Mouse (Mus musculus): Measurements from ENCODE around the gene Ccl9. TPM values are rescaled to one million over a fixed set of nuclear protein-coding genes. Genes with fewer than 3 reads are reported as not detected.

Ccl9 gene
- polyA plus RNA-seq, 1 experiment = 650 TPM

DNA sequence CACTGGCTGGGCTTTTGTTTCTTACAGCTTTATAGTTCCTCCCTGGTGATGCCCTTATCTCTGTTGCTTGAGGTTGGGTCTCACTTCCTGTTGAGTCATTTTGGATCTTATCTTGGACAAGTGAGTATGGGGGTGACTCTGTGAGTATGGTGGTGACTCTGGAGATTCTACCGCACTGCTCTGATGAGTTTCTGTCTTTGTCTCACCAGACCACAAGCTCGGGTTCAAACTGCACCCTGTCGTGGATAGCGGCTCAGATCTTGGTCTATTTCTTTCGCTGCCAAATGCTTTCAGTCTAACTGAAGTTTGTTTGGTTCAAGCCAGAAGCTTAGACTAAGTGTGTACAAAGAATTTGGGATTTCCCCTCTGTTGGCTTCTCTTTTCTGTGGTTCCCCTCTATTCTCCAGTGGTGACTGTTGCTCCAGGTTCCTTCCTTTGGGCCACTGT, 28.2 kb downstream of the Ccl9 start:
- peak overlapping the region; percentile 24 for H3K27ac ChIP-seq (ENCODE audit: insufficient read depth, low read depth, low read length)
- TF ChIP-seq POLR2A (IDR thresholded peaks at IDR 0.05; ENCODE audit: borderline replicate concordance, low read depth, low read length) (no peak), CTCF (IDR thresholded peaks at IDR 0.05; ENCODE audit: low read depth, low read length) (no peak)
- peak overlapping the region; percentile 9 for H3K4me3 ChIP-seq (ENCODE audit: insufficient read depth, low read length)

DNA sequence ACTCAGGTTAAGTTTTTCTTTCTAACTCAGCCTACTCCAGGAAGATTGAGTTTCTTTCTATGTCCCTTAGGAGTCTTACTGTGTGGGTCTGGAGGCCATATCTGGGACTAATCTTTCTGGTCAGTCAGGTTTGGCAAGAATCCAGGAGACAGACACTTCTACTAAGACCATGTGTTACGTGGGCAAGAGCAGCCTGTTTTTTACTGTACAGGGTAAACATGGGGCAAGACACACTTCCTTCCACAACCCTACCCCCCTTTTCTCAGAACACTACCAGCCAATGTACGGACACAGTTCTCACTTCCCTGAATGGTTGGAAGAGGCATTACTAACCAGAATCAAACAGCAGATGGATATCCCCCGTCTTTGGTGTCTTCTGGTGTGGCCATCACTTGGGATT, 34.2 kb downstream of the Ccl9 start:
- no peak for TF ChIP-seq POLR2A (IDR thresholded peaks at IDR 0.05; ENCODE audit: borderline replicate concordance, low read depth, low read length)
- no peak for TF ChIP-seq CTCF (IDR thresholded peaks at IDR 0.05; ENCODE audit: low read depth, low read length)
- H3K27ac ChIP-seq (ENCODE audit: insufficient read depth, low read depth, low read length) = peak overlapping the region; percentile 60
- peaks cover 40% of the 10 kb centered on the region for H3K4me1 ChIP-seq (ENCODE audit: control insufficient read depth, insufficient read depth, low read length)
- H3K4me3 ChIP-seq (ENCODE audit: insufficient read depth, low read length) = no peak overlapping the region

More for the DNA sequence above, 28.2 kb downstream of the Ccl9 start:
- peaks cover 21% of the 10 kb centered on the region for H3K4me1 ChIP-seq (ENCODE audit: control insufficient read depth, insufficient read depth, low read length)

DNA sequence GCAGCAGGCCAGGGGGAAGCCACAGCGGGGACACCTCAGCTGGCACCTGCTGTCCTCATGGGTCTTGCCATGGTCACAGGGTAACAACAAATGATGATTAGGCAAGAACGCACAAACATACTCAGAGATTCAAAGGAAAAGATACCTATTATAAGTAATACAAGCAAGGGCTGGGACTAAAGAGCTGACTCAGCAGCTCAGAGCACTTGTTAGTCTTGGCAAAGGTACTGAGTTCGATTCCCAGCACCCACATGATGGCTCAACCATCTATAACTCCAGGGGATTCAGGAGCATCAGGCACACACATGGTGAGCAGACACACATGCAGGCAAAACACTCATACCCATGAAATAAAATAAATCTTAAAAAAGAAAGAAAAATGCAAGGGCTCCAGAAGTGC, 37.0 kb downstream of the Ccl9 start:
- TF ChIP-seq POLR2A (IDR thresholded peaks at IDR 0.05; ENCODE audit: borderline replicate concordance, low read depth, low read length) (no peak), CTCF (IDR thresholded peaks at IDR 0.05; ENCODE audit: low read depth, low read length) (no peak)
- peak overlapping the region; percentile 61 for H3K27ac ChIP-seq (ENCODE audit: insufficient read depth, low read depth, low read length)
- peaks cover 41% of the 10 kb centered on the region for H3K4me1 ChIP-seq (ENCODE audit: control insufficient read depth, insufficient read depth, low read length)
- no peak overlapping the region for H3K4me3 ChIP-seq (ENCODE audit: insufficient read depth, low read length)

DNA sequence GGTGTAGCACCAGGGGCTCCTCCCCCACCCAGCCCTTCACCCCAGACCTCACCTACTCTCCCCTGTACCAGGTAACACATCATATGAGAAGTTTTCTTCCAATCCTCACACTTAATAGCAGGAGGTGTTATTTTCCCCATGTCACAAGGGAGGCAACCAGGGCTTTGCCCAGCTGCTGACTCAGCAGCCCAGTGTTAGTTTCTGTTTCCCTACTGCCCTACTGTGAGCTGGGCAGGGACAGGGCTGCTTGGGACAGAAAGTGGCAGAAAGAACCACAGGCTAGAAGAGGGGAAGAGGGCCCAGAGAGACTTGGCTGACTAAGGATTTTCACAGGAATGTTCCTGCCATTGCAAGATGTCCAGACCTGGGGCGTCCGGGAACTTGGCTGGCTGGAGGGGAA, 37.5 kb downstream of the Ccl9 start:
- Histone ChIP-seq H3K4me3 (ENCODE audit: insufficient read depth, low read length) (no peak overlapping the region), H3K27ac (ENCODE audit: insufficient read depth, low read depth, low read length) (peak overlapping the region; percentile 61), H3K4me1 (ENCODE audit: control insufficient read depth, insufficient read depth, low read length) (peaks cover 46% of the 10 kb centered on the region)
- TF ChIP-seq CTCF (IDR thresholded peaks at IDR 0.05; ENCODE audit: low read depth, low read length) (no peak), POLR2A (IDR thresholded peaks at IDR 0.05; ENCODE audit: borderline replicate concordance, low read depth, low read length) (no peak)

DNA sequence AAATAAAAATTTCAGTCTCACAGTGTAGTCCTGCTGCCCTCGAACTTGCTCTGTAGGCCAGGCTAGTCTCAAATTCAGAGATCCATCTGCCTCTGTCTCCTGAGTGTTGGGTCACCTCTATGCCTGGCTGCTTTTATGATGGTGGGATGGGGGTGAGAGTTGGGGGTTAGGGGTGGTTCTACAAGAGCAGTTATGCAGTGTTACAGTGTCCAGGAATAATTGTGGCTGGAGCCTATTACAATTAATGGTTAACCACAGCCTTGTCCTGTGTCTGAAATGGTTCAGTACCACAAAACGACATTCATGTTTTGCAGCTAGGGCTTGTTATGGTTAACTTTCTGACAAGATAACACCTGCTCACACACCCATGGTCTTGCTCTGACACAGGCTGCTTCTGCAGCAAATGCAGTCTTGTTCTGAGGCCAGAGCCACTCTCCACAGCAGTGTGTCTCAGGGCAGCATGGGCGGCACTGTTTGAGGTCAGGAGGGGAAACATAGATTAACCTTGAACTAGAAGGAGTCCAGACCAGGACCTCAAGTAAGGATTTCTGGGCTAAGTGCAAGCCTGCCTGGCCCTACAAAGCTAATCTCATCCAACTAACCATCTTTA, 39.6 kb downstream of the Ccl9 start:
- TF ChIP-seq POLR2A (IDR thresholded peaks at IDR 0.05; ENCODE audit: borderline replicate concordance, low read depth, low read length) (no peak), CTCF (IDR thresholded peaks at IDR 0.05; ENCODE audit: low read depth, low read length) (no peak)
- no peak overlapping the region for H3K4me3 ChIP-seq (ENCODE audit: insufficient read depth, low read length)
- no peak overlapping the region for H3K27ac ChIP-seq (ENCODE audit: insufficient read depth, low read depth, low read length)
- peaks cover 56% of the 10 kb centered on the region for H3K4me1 ChIP-seq (ENCODE audit: control insufficient read depth, insufficient read depth, low read length)

DNA sequence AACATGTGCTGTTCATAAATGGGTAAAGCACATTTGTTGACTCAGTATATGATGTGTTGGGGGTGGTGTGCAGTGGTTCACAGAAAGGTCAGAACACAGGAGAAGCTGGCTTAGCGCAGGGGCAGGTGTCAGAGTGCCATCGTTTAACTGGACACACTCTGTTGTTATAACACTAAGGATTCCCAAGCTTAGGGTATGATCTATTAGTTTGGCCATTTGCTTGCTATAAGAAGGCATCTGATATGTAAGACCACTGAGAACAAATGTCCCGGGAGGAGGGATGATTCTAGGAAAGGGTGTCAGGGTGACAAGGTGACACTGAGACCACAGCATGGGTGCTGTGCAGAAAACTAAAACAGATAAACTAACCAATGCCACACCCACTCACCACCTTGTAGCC, 41.6 kb downstream of the Ccl9 start:
- Histone ChIP-seq H3K27ac (ENCODE audit: insufficient read depth, low read depth, low read length) (no peak overlapping the region), H3K4me1 (ENCODE audit: control insufficient read depth, insufficient read depth, low read length) (peaks cover 58% of the 10 kb centered on the region), H3K4me3 (ENCODE audit: insufficient read depth, low read length) (no peak overlapping the region)
- TF ChIP-seq CTCF (IDR thresholded peaks at IDR 0.05; ENCODE audit: low read depth, low read length) = no peak
- no peak for TF ChIP-seq POLR2A (IDR thresholded peaks at IDR 0.05; ENCODE audit: borderline replicate concordance, low read depth, low read length)

DNA sequence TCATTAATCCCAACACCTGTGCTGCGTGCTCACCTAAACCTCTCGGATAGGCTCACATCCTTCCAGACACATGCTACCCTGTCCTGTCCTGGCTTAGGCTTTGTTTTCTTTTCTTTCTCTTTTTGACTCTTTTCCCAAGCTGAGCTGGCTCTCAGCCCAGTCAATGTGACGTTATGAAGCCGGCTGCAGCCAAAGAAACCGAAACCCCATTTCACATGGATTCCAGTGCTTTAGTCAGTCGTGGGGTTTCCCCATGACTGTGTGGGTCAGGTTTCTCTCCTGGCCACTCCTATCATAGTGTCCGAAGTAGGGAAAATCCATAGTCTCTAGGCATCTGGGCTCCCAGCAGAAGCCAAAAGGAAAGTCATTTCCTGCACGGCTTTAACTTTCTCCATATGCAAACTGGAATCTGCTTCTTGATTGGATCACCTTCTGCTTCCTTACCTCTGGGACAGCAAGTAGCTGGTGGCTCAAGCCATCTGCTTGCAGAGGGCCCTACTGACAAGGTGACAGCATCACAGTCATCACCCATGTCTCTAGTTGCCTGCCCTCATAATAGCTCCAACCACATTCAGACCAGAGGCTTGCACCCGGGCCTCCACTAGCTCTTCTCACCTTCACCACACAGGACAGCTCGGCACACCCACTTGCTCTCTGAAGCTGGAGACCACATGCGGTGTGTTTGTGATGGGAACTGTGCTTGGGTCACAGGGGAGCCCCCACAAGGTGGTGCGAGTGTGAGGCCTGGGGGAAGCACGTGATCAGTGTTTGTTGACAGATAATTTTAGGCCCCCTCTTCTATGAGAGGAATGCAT, 43.6 kb downstream of the Ccl9 start:
- peaks cover 46% of the 10 kb centered on the region for H3K4me1 ChIP-seq (ENCODE audit: control insufficient read depth, insufficient read depth, low read length)
- TF ChIP-seq CTCF (IDR thresholded peaks at IDR 0.05; ENCODE audit: low read depth, low read length) (no peak), POLR2A (IDR thresholded peaks at IDR 0.05; ENCODE audit: borderline replicate concordance, low read depth, low read length) (no peak)
- H3K4me3 ChIP-seq (ENCODE audit: insufficient read depth, low read length) = peak overlapping the region; percentile 32
- H3K27ac ChIP-seq (ENCODE audit: insufficient read depth, low read depth, low read length) = 0 out of 2 replicates have a peak overlapping the region, but pooled peaks have one; percentile 27

DNA sequence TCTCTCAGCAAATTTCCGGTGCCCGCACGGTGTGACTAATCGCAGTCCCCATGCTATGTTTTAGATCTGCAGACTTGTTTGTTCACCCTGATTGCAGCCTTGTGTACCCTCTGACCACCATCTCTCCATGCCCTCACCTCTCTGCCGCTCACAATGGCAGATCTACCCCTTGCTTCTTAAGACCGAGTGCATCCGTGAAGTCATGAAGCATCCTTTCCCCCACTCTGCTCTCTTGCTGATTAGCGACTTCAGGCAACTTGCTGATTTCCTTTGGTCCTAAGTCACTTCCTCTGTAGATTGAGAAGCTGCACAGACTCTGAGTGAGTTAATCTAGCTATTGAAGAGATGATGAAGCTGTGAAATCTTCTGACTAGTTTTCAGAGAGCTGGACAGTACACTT, 44.3 kb downstream of the Ccl9 start:
- H3K4me3 ChIP-seq (ENCODE audit: insufficient read depth, low read length) = peak overlapping the region; percentile 32
- peaks cover 46% of the 10 kb centered on the region for H3K4me1 ChIP-seq (ENCODE audit: control insufficient read depth, insufficient read depth, low read length)
- 0 out of 2 replicates have a peak overlapping the region, but pooled peaks have one; percentile 27 for H3K27ac ChIP-seq (ENCODE audit: insufficient read depth, low read depth, low read length)
- TF ChIP-seq POLR2A (IDR thresholded peaks at IDR 0.05; ENCODE audit: borderline replicate concordance, low read depth, low read length) = no peak
- no peak for TF ChIP-seq CTCF (IDR thresholded peaks at IDR 0.05; ENCODE audit: low read depth, low read length)

DNA sequence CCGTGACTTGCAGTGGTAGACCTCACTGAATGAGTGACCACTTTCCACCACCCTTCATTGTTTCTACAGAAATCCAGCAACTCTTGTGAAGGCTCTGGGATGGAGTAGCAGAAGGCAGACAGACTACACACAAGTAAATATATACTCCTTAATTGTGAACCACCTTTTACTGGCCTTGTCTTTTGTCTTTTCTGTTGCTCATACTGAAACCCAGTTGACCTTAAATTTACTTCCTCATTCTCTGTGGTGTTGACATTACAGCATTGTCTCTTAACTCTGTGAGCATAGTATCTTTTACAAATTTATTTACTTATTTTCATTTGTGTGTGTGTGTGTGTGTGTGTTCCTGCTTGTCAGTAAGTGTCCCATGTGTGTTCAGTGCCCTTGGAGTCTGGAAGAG, 45.2 kb downstream of the Ccl9 start:
- TF ChIP-seq CTCF (IDR thresholded peaks at IDR 0.05; ENCODE audit: low read depth, low read length) (no peak), POLR2A (IDR thresholded peaks at IDR 0.05; ENCODE audit: borderline replicate concordance, low read depth, low read length) (no peak)
- no peak overlapping the region for H3K4me3 ChIP-seq (ENCODE audit: insufficient read depth, low read length)
- H3K4me1 ChIP-seq (ENCODE audit: control insufficient read depth, insufficient read depth, low read length) = peaks cover 46% of the 10 kb centered on the region
- no peak overlapping the region for H3K27ac ChIP-seq (ENCODE audit: insufficient read depth, low read depth, low read length)

DNA sequence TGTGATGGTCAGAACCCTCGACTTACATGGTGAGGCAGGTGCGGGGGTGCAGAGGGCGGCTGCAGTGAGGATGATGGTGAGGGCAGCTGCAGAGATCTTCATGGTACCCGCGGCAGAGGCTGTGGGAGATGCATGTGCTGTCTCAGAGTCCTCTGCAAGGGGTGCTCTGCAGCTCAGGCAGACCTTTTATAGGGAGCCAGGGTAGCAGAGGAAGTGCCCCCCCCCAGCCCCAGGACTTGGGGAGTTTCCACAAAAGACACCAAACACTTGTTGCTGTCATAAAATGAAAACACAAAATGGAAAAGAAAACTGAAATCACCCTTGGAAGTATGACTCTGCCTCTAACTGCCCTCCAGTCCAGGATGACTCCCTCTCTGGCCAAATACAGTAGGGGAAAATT, 48.1 kb downstream of the Ccl9 start, which contains the start of gene Ccl5:
TSS of gene Ccl5 (minus strand) at position 159 of the 400 bp plus-strand sequence.
- TF ChIP-seq POLR2A (IDR thresholded peaks at IDR 0.05; ENCODE audit: borderline replicate concordance, low read depth, low read length) (no peak), CTCF (IDR thresholded peaks at IDR 0.05; ENCODE audit: low read depth, low read length) (no peak)
- H3K27ac ChIP-seq (ENCODE audit: insufficient read depth, low read depth, low read length) = no peak within 1 kb of the TSS
- H3K4me1 ChIP-seq (ENCODE audit: control insufficient read depth, insufficient read depth, low read length) = peaks cover 33% of the 10 kb centered on the region
- H3K4me3 ChIP-seq (ENCODE audit: insufficient read depth, low read length) = no peak within 1 kb of the TSS

Data from bone marrow macrophage, adult 2 months (primary cell).